Mouse (Mus musculus) cerebellum, adult 2 months (tissue): Measurements from ENCODE around the gene Ccdc47.

Experiments
- CTCF ChIP-seq: fragments of 200-500 bp; IDR thresholded peaks from 2 replicates; pipeline ENCODE4 v1.5.1; 2011; ENCODE audit warnings: low read depth, mild to moderate bottlenecking, control low read depth, low read length, moderate library complexity, borderline replicate concordance; ENCODE audit not compliant: insufficient read depth
- POLR2A ChIP-seq: fragments of 200-500 bp; IDR thresholded peaks from 2 replicates; pipeline ENCODE4 v1.6.1; 2011; ENCODE audit warnings: low read length, control low read depth, borderline replicate concordance; ENCODE audit not compliant: insufficient read depth

GRCm38 (mm10) chr11:106263963-106264362, 47.8 kb upstream of the Ccdc47 start:
- TF ChIP-seq POLR2A, result no peak
- no peak for TF ChIP-seq CTCF
